Mouse (Mus musculus) neural tube, embryonic 11.5 days (tissue): ENCODE data around the gene Ttc3. TPM values are rescaled to one million over a fixed set of nuclear protein-coding genes. Genes with fewer than 3 reads are reported as not detected.

Experiments used
- ATAC-seq: fragments of 200-750 bp; cut with Nextera tagmentation; 2 replicates; pipeline ENCODE4 v1.8.0; 2017; ENCODE audit warnings: moderate number of reproducible peaks, mild to moderate bottlenecking, moderate TSS enrichment, moderate library complexity; ENCODE audit not compliant: insufficient read depth, low FRiP score, low TSS enrichment
- DNase-seq: peaks from one replicate; pipeline ENCODE4 v3.0.0-alpha.2; 2015; ENCODE audit warnings: low spot score
- H3K27ac ChIP-seq: fragments of 300-500 bp; sonication (generic); 2 replicates; pipeline ENCODE4 v1.5.1; 2014; ENCODE audit warnings: low read depth, mild to moderate bottlenecking, low read length
- H3K27me3 ChIP-seq: fragments of 300-500 bp; sonication (generic); 2 replicates; pipeline ENCODE4 v1.6.1; 2014; ENCODE audit warnings: mild to moderate bottlenecking, low read length, mixed read lengths; ENCODE audit not compliant: control insufficient read depth, insufficient read depth
- H3K36me3 ChIP-seq: fragments of 300-500 bp; sonication (generic); 2 replicates; pipeline ENCODE4 v1.6.1; 2014; ENCODE audit warnings: mild to moderate bottlenecking, low read length, moderate library complexity, mixed read lengths; ENCODE audit not compliant: control insufficient read depth, insufficient read depth
- H3K4me1 ChIP-seq: fragments of 300-500 bp; sonication (generic); 2 replicates; pipeline ENCODE4 v1.6.1; 2014; ENCODE audit warnings: low read length, mixed read lengths; ENCODE audit not compliant: control insufficient read depth, insufficient read depth
- H3K4me2 ChIP-seq: fragments of 300-500 bp; sonication (generic); 2 replicates; pipeline ENCODE4 v1.6.1; 2014; ENCODE audit warnings: low read depth, mild to moderate bottlenecking, moderate library complexity
- H3K4me3 ChIP-seq: fragments of 300-500 bp; sonication (generic); 2 replicates; pipeline ENCODE4 v1.5.1; 2014; ENCODE audit warnings: low read depth, low read length
- H3K9ac ChIP-seq: fragments of 300-500 bp; sonication (generic); 2 replicates; pipeline ENCODE4 v1.6.1; 2014; ENCODE audit warnings: mild to moderate bottlenecking, low read length
- H3K9me3 ChIP-seq: fragments of 300-500 bp; sonication (generic); 2 replicates; pipeline ENCODE4 v1.6.1; 2016; ENCODE audit warnings: low read length; ENCODE audit not compliant: control insufficient read depth
- WGBS: fragments of 180-500 bp; shearing (Covaris S2); extraction: QIAGEN DNeasy Blood & Tissue Kit; methylation state at CpG from one replicate; pipeline ENCODE4 v1.1.7; 2014; 5-methylcytosine and 5-hydroxymethylcytosine counted together
- polyA plus RNA-seq: library from polyadenylated mRNA; unstranded; fragments of >200 nt; fragmentation: Nextera tagmentation; extraction: Ambion mirVana; gene quantifications from 2 replicates; pipeline ENCODE4 v1.2.1, GENCODE M21; 2014

The Ttc3 gene
- polyA plus RNA-seq, 1 experiment from 2014 or later: 471 TPM

- Histone ChIP-seq H3K4me3 (no peak overlapping the region), H3K4me2 (no peak overlapping the region), H3K9ac (no peak overlapping the region), H3K27ac (no peak overlapping the region), H3K36me3 (no peaks in the 10 kb centered on the region), H3K4me1 (no peaks in the 10 kb centered on the region), H3K27me3 (no peaks in the 10 kb centered on the region), H3K9me3 (no peaks in the 10 kb centered on the region)
- 91% methylated on average over 2 of the region's 2 CpGs for WGBS
- ATAC-seq (no peak), DNase-seq (no peak)
These were observed 28.7 kb downstream of the Ttc3 start for GRCm38 (mm10) chr16:94399141-94399540.

DNA sequence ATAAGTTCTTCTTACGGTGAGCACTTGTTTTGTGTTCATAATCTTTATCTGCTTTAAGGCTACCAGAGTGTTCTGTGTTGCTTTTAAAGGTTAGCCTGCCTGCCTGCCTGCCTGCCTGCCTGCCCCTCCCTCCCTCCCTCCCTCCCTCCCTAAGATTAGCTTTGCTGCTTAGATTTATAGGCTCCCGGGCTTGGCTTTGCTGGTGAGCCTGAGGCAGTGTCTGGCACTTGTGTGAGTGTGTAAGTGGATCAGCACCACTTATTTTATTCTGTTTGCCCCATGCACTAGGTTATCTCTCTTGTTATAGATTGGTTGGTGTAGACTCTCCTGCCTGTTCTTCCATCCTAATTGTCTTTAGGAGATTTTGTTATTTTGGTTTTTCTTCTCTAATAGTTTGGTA lies 31.2 kb downstream of the Ttc3 start:
- Histone ChIP-seq H3K27me3 (no peaks in the 10 kb centered on the region), H3K9ac (no peak overlapping the region), H3K27ac (no peak overlapping the region), H3K36me3 (no peaks in the 10 kb centered on the region), H3K9me3 (no peaks in the 10 kb centered on the region), H3K4me3 (no peak overlapping the region), H3K4me2 (no peak overlapping the region), H3K4me1 (no peaks in the 10 kb centered on the region)
- no peak for ATAC-seq
- WGBS: 49% methylated on average over 2 of the region's 2 CpGs
- DNase-seq: no peak

GRCm38 (mm10) chr16:94402185-94402584 lies 31.8 kb downstream of the Ttc3 start:
- Histone ChIP-seq H3K27me3 (no peaks in the 10 kb centered on the region), H3K4me1 (no peaks in the 10 kb centered on the region), H3K4me3 (no peak overlapping the region), H3K9ac (no peak overlapping the region), H3K9me3 (no peaks in the 10 kb centered on the region), H3K4me2 (no peak overlapping the region), H3K36me3 (no peaks in the 10 kb centered on the region), H3K27ac (no peak overlapping the region)
- 86% methylated on average over 4 of the region's 4 CpGs for WGBS
- DNase-seq (no peak), ATAC-seq (no peak)

DNA sequence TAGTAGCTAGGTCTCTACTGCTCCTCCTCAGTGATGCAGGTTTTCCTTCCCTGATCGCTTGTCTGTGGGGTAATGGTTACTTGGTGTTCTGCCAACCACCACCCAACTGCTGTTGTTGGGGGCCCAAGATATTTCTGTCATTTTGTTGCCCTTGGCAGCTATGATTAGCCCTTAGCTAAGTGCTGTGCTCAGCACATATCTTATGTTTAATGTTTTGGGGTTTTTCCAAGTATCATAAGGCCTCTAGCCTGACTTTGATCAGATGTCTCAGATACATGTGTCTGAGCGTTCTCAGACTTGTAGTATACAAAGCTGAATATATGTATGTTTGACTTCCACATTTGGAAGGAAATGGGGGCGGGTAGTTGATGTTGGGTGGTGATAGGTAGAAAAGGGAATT lies 40.9 kb downstream of the Ttc3 start:
- H3K9me3 ChIP-seq: no peaks in the 10 kb centered on the region

GRCm38 (mm10) chr16:94412198-94412597 lies 41.8 kb downstream of the Ttc3 start:
- Histone ChIP-seq H3K4me3 (no peak overlapping the region), H3K4me2 (no peak overlapping the region), H3K4me1 (no peaks in the 10 kb centered on the region), H3K9me3 (no peaks in the 10 kb centered on the region), H3K27ac (no peak overlapping the region), H3K36me3 (peaks cover 2% of the 10 kb centered on the region; the same call in 1 of the 2 replicates), H3K27me3 (no peaks in the 10 kb centered on the region), H3K9ac (no peak overlapping the region)
- no peak for ATAC-seq
- DNase-seq: no peak
- WGBS: 92% methylated on average over 2 of the region's 2 CpGs

More for the DNA sequence above, 40.9 kb downstream of the Ttc3 start:
- ATAC-seq (no peak), DNase-seq (no peak)
- H3K36me3 ChIP-seq: peaks cover 2% of the 10 kb centered on the region; the same call in 1 of the 2 replicates
- no peaks in the 10 kb centered on the region for H3K4me1 ChIP-seq
- H3K27me3 ChIP-seq: no peaks in the 10 kb centered on the region
- no peak overlapping the region for H3K4me2 ChIP-seq
- H3K27ac ChIP-seq: no peak overlapping the region
- H3K9ac ChIP-seq: no peak overlapping the region
- 92% methylated on average over 3 of the region's 3 CpGs for WGBS
- no peak overlapping the region for H3K4me3 ChIP-seq

- H3K36me3 ChIP-seq: peaks cover 4% of the 10 kb centered on the region; the same call in 1 of the 2 replicates
- H3K27ac ChIP-seq: no peak overlapping the region
- H3K27me3 ChIP-seq: no peaks in the 10 kb centered on the region
- ATAC-seq (no peak), DNase-seq (no peak)
- no peaks in the 10 kb centered on the region for H3K4me1 ChIP-seq
- WGBS: 95% methylated on average over 4 of the region's 4 CpGs
- no peaks in the 10 kb centered on the region for H3K9me3 ChIP-seq
- H3K4me2 ChIP-seq: no peak overlapping the region
- no peak overlapping the region for H3K9ac ChIP-seq
- H3K4me3 ChIP-seq: no peak overlapping the region
These were observed 42.3 kb downstream of the Ttc3 start for GRCm38 (mm10) chr16:94412760-94413159.

- 96% methylated on average over 6 of the region's 6 CpGs for WGBS
- Histone ChIP-seq H3K36me3 (peaks cover 11% of the 10 kb centered on the region), H3K9ac (no peak overlapping the region)
These were observed 43.7 kb downstream of the Ttc3 start for GRCm38 (mm10) chr16:94414151-94414550.

DNA sequence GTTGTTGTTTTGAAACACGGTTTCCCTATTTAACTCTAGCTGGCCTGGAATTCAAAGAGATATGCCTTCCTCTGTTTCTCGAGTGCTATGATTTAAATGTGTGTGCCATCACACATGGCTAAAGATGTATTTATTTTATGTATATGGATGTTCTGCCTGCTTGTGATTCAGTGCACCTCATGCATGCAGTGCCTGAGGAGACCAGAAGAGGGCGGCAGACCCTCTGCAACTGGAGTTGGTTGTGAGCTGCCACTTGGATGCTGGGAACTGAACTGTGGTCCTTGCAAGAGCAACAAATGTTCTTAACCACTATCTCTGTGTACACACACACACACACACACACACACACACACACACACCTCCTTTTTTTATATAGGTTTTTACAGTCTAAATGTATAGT lies 50.1 kb downstream of the Ttc3 start:
- H3K4me2 ChIP-seq: no peak overlapping the region
- peaks cover 36% of the 10 kb centered on the region for H3K36me3 ChIP-seq
- no peak for ATAC-seq
- 91% methylated on average over 3 of the region's 3 CpGs for WGBS
- H3K9me3 ChIP-seq: no peaks in the 10 kb centered on the region
- no peak overlapping the region for H3K4me3 ChIP-seq
- H3K9ac ChIP-seq: no peak overlapping the region
- H3K4me1 ChIP-seq: no peaks in the 10 kb centered on the region
- H3K27ac ChIP-seq: no peak overlapping the region
- H3K27me3 ChIP-seq: no peaks in the 10 kb centered on the region
- no peak for DNase-seq

More at GRCm38 (mm10) chr16:94414151-94414550, 43.7 kb downstream of the Ttc3 start:
- H3K4me2 ChIP-seq: no peak overlapping the region
- no peaks in the 10 kb centered on the region for H3K27me3 ChIP-seq
- no peak overlapping the region for H3K4me3 ChIP-seq
- H3K4me1 ChIP-seq: no peaks in the 10 kb centered on the region
- no peaks in the 10 kb centered on the region for H3K9me3 ChIP-seq
- no peak for DNase-seq
- no peak for ATAC-seq
- no peak overlapping the region for H3K27ac ChIP-seq

DNA sequence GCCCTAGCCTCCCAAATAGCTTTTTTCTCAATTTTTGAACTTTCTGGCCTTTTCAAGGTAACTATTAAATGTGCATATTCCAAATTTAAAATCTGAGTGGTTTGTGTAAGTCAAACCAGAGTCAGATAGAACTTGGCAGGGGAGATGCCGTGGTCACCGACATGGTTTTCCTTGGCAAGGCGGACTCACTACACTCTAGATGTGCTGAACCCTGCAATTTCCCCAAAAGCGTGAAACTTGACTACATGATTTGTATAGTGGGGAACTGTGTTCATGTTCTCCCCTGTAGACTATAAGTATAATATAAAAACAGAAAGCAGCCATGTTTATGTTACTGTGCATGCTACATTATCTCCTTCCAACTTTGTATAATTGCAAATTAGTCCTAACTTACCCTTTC lies 58.5 kb downstream of the Ttc3 start:
- Histone ChIP-seq H3K9ac (no peak overlapping the region), H3K4me2 (no peak overlapping the region), H3K4me1 (no peaks in the 10 kb centered on the region), H3K9me3 (no peaks in the 10 kb centered on the region), H3K27me3 (no peaks in the 10 kb centered on the region), H3K27ac (no peak overlapping the region), H3K4me3 (no peak overlapping the region), H3K36me3 (peaks cover 27% of the 10 kb centered on the region)
- DNase-seq (no peak), ATAC-seq (no peak)
- 98% methylated on average over 4 of the region's 4 CpGs for WGBS
